Mouse (Mus musculus) hindbrain, embryonic 15.5 days (tissue): ENCODE results near the gene Abcb11. TPM values are rescaled to one million over a fixed set of nuclear protein-coding genes. Genes with fewer than 3 reads are reported as not detected.

Experiments
- polyA plus RNA-seq: library from polyadenylated mRNA; unstranded; fragments of >200 nt; fragmentation: Nextera tagmentation; extraction: Ambion mirVana; gene quantifications from 2 replicates; pipeline ENCODE4 v1.2.1, GENCODE M21; 2015

The Abcb11 gene
- polyA plus RNA-seq, 1 experiment from 2014 or later = not detected

Other genes starting within 250 kb of the Abcb11 start
- gene Nostrin, start 206.8 kb downstream of the Abcb11 start, polyA plus RNA-seq = 1.6 TPM in 2 replicates
- gene Spc25, start 136.4 kb downstream of the Abcb11 start, polyA plus RNA-seq = 36.4 and 51.3 TPM in 2 replicates
- 0.32 and 0.52 TPM in 2 replicates for gene G6pc2, start 131.5 kb downstream of the Abcb11 start, polyA plus RNA-seq
- gene Dhrs9, start 37.8 kb upstream of the Abcb11 start, polyA plus RNA-seq = not detected in 2 replicates
- 1.2 and 1.4 TPM in 2 replicates for gene Lrp2, start 243.4 kb upstream of the Abcb11 start, polyA plus RNA-seq